Mouse (Mus musculus): ENCODE results near the gene Gm45208.

- TF ChIP-seq CTCF (IDR thresholded peaks at IDR 0.05; ENCODE audit: low read depth, low read length): no peak
- no peak for TF ChIP-seq GATA1 (IDR thresholded peaks at IDR 0.05; ENCODE audit: borderline replicate concordance, low read length)
- no peak for TF ChIP-seq TAL1 (conservative IDR thresholded peaks at IDR 0.05; ENCODE audit: low read depth, low read length)
- no peak for TF ChIP-seq GATA2 (IDR thresholded peaks at IDR 0.05; ENCODE audit: borderline replicate concordance, low read depth, low read length)
Observed at GRCm38 (mm10) chrX:7672739-7673138, 49.3 kb upstream of the Gm45208 start.

Data from G1E (cell line).